Mouse (Mus musculus) regulatory T cell (primary cell): Measurements from ENCODE around the gene Zcchc14.

Experiments
- in situ Hi-C: fragments of 300-600 bp; cut with MboI, MseI; formaldehyde crosslinking; loops from one replicate; pipeline ENCODE4 v1.15.1; 2025; ENCODE audit warnings: high pct_unique_total_duplicates

The Zcchc14 gene

DNA sequence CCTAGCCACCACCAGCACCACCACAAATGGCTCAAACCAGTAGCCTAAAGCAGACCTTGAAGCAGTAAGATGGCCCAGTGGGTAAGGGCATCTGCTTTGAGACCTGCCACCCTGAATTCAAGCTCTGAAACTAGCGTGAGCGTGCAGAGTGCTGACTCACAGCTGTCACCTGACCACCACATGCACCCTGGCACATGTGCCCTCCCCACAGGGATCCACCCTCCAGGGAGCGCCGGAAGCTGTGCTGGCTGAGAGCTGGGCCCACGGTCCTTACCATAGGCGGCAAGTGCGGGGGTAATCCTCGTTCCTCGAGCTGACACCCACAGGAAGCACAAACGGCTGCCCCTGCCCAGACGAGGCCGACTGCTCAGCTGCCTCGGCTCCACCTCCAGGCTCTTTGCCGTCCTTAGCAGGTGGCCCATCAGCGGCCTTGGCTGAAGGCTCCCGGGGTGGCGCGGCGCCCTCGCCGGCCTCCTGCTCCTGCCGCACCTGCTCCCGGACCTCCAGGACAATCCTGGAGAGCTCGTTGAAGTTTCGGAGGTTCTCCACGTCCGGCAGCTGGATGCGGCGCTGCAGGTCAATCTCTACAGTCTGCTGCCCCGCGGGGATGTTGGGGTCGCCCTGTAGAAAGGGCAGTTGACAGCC is 98.7 kb downstream of the Zcchc14 start:
- in situ Hi-C loops, result no loop called here

DNA sequence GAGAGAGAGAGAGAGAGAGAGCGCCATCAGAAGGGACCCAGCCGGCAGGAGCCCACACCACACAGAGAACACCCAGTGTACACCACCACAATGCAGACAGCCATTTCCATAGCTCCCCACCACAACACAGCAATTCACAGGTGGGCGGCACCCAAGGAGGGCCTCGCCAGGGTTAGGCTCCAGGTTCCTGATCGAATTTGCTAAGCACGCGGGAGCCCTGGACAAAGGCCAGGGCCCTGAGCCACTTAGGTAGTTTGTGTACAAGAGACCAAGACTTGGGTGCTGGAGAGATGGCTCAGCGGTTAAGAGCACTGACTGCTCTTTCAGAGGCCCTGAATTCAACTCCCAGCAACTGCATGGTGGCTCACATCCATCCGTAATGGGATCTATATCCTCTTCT is 100.2 kb downstream of the Zcchc14 start:
- in situ Hi-C loops, result no loop called here

DNA sequence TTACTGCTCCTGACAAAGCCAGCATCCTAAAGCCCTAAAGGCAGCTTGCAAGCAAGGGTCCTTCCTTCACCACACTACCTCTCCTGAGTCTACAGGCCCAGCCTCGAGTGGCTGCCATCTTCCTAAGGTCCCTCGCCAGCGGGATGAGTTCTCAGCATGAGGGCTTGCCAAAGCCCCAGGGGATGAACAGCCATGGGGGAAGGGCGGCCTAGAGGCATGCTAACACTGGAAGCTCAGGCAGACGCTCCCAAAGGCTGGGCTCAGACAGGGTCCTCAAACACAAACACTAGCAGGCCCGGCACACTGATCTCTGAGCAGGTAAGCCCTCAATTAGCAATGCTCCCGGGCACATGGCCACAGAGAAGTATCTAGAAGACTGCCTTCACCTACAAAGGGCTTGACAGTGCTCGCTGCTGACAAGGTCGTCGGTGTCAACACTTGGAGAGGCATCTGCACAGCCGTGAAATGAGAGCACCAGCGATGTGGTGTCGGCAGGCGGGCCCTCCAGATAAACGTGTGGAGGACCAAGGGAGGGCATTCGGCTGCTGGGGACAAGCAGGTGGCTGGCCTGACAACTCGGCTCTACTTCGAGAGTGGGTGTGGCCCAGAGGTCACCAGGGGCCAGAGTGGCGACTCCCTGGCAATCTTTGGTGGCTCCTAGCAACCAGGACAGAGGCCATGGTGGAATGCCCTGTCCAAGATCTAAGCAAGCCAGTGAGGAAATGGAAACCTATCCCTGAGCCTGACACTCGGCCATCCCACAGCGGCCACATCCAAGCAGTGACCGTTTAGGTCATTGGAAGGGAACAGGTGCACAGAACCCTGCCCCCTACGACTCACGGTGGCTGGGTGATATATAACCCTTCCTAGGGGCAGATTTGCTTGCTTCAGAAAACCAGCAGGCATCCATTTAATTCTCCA is 101.4 kb downstream of the Zcchc14 start:
- in situ Hi-C loops, result no loop called here

DNA sequence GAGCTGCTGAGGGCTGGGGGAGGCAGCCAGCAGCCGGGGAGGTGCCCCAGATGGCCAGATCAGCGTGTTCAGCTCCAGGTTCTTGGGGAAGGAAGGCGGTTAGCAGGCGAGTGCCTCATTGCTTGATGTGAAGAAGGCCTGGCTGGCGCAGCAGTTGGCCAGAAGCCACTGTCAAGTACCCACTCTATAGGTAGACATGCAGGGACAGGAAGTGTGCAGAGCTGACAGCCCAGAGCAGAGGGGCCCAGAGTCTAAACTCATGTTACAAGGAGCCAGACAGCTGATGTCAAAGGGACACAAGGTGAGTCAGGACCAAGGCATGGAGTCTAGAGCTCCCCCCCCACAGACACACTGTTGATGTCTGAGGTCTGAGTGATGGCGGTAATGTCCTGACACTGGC is 102.6 kb downstream of the Zcchc14 start:
- in situ Hi-C loops, result no loop called here
